Comparison of ENCODE assay signal across 9 mouse cellular contexts in the genomic region with DNA sequence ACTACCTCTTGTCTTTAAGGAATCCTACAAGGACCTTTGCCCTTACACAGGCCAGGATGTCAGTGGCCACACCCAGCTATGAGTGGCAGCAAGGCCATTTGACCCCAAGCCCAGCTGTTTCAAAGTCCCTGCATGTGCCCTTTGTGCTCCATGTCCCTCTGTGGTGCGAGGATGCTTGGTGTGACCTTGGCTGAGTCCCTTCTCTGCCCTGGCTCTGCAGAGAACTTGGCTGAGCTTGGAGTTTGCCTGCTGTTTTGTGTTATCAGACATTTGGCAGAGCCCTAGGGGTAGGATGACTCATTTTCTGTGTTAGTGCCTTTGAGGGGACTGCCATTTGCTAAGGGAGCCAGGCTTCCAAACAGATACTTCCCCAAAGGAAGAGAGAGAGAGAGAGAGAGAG. TPM values are rescaled to one million over a fixed set of nuclear protein-coding genes. Genes with fewer than 3 reads are reported as not detected.
DNase-seq lines count a peak whose midpoint lies in the region; ATAC-seq lines count a peak whose summit lies in the region.
"Had no signal": no experiment of that assay in that cellular context is flagged by ENCODE, and none has a peak within 500 bp of the region (broad histone marks: within the 10 kb centered on the region; RNA-seq: fewer than 3 reads in every experiment).

No protein-coding gene starts in this region.

- ATAC-seq in cerebellum, adult (ENCODE audit: insufficient number of reproducible peaks, low FRiP score, low TSS enrichment): peak; percentile 26

- intact Hi-C loops in heart, postnatal 36 days (cut with DNase I): no loop called here

- no peak for DNase-seq in cerebellum, postnatal 4 days (ENCODE audit: low spot score in 2 of 2)
- DNase-seq in ovary, adult 18-20 months (ENCODE audit: low spot score): peak; percentile 59
- no peak for DNase-seq in ovary, postnatal 14 days (ENCODE audit: low spot score)
- DNase-seq in heart, postnatal 36 days: peak; percentile 48 to 67
- no peak for DNase-seq in embryo, embryonic 10.5 days (ENCODE audit: low spot score)
- no peak for DNase-seq in right cerebral cortex, adult 2 months (ENCODE audit: low spot score in 2 of 2)
- no peak for DNase-seq in retina, embryonic 14.5 days (ENCODE audit: low spot score)
- DNase-seq: liver, embryonic 13.5 days had no signal

RNA-seq across cellular contexts. Expression of a gene that starts 17.3 kb away (rescaled TPM):
- total RNA-seq in heart, postnatal 36 days (2021): 1 to 10 TPM; 1.1 to 1.4 TPM

RNA-seq across cellular contexts. Expression of a gene that starts 59.2 kb away (rescaled TPM):
- total RNA-seq in heart, postnatal 36 days (2021): not detected

Comparison
In these comparisons a context has a peak if more than half of its experiments do, and no peak if none do; other contexts are left out.
1. DNase-seq: peak in ovary, adult 18-20 months (single experiment) and heart, postnatal 36 days (2 of 2); none in cerebellum, postnatal 4 days (0 of 2), ovary, postnatal 14 days (single experiment), embryo, embryonic 10.5 days (single experiment), right cerebral cortex, adult 2 months (0 of 2) and retina, embryonic 14.5 days (single experiment).